Mouse (Mus musculus) cerebellum, postnatal 36 days (tissue): Measurements from ENCODE around the gene Slx4.
A peak's percentile ranks its signal among the peaks of the same experiment; 100 is the strongest.

Source experiments
- DNase-seq, 2 experiments: peaks; one replicate each; pipeline ENCODE4 v3.0.0; 2021 to 2022; ENCODE audit warnings: mixed read lengths in 2 of 2

Gene Slx4

GRCm38 (mm10) chr16:3988410-3988809, 15.2 kb downstream of the Slx4 start:
- DNase-seq: no peak

- DNase-seq: no peak
Measured at GRCm38 (mm10) chr16:3983146-3983700, 20.3 kb downstream of the Slx4 start.

GRCm38 (mm10) chr16:3982173-3982572, 21.4 kb downstream of the Slx4 start:
- DNase-seq: no peak

- DNase-seq: no peak
Measured at GRCm38 (mm10) chr16:3976712-3977111, 26.9 kb downstream of the Slx4 start.

- DNase-seq: no peak
Measured at GRCm38 (mm10) chr16:3976251-3976671, 27.3 kb downstream of the Slx4 start, which contains the start of gene Nlrc3. TSS of gene Nlrc3 (minus strand) at chr16:3976632.

GRCm38 (mm10) chr16:3975658-3976057, 27.9 kb downstream of the Slx4 start:
- no peak for DNase-seq

GRCm38 (mm10) chr16:3974456-3974855, 29.1 kb downstream of the Slx4 start:
- peak; percentile 17 to 20 for DNase-seq

GRCm38 (mm10) chr16:3965534-3965933, 38.0 kb downstream of the Slx4 start:
- no peak for DNase-seq

- peak; percentile 28 to 56 for DNase-seq
Measured at GRCm38 (mm10) chr16:3964990-3965389, 38.6 kb downstream of the Slx4 start.

GRCm38 (mm10) chr16:3959261-3959660, 44.3 kb downstream of the Slx4 start:
- peak; percentile 57 to 59 for DNase-seq

GRCm38 (mm10) chr16:3956369-3956768, 47.2 kb downstream of the Slx4 start:
- DNase-seq: peak; percentile 56 to 59

- DNase-seq: no peak
Measured at GRCm38 (mm10) chr16:3951141-3951540, 52.4 kb downstream of the Slx4 start.

GRCm38 (mm10) chr16:3934701-3935100, 68.9 kb downstream of the Slx4 start:
- no peak for DNase-seq

- DNase-seq: no peak
Measured at GRCm38 (mm10) chr16:3934091-3934490, 69.5 kb downstream of the Slx4 start.

- DNase-seq: no peak
Measured at GRCm38 (mm10) chr16:3933536-3933935, 70.0 kb downstream of the Slx4 start.

- DNase-seq: no peak
Measured at GRCm38 (mm10) chr16:3929151-3929550, 74.4 kb downstream of the Slx4 start.
